Mouse (Mus musculus) frontal cortex, postnatal 10 days (tissue): ENCODE results near the gene Itga9.

Experiments
- DNase-seq, 2 experiments: peaks; one replicate each; pipeline ENCODE4 v3.0.0; 2022; ENCODE audit warnings: low spot score in 2 of 2, mixed read lengths in 1 of 2

The Itga9 gene

GRCm38 (mm10) chr9:118944388-118944787 lies 337.9 kb downstream of the Itga9 start:
- DNase-seq: no peak

- DNase-seq: no peak
Observed at GRCm38 (mm10) chr9:118948486-118948885, 342.0 kb downstream of the Itga9 start.

GRCm38 (mm10) chr9:118949124-118949523 lies 342.6 kb downstream of the Itga9 start:
- DNase-seq: no peak

GRCm38 (mm10) chr9:118949654-118950053 lies 343.2 kb downstream of the Itga9 start:
- no peak for DNase-seq

- DNase-seq: no peak
Observed at GRCm38 (mm10) chr9:118950061-118950460, 343.6 kb downstream of the Itga9 start.
